13 mouse cellular contexts compared by ENCODE assay signal in the genomic region with DNA sequence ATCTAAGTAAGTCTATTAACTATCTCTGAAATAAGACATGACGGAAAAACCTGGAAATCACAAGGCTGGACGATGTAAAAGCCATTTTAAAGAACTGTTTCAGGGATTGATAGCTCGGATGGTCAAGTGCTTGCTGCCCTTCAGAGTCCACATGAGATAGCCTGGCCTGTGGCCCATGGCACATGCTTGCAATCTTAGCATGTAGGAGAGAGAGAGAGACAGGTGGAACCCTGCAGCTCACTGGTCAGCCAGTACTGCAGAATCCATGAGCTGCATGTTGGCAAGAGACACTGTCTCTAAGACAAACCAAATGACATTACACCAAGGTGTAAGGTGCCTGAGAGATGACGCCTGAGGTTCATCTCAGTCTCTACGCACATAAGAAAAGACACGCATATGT.
DNase-seq lines count a peak whose midpoint lies in the region.
"Had no signal": no experiment of that assay in that cellular context is flagged by ENCODE, and none has a peak within 500 bp of the region (broad histone marks: within the 10 kb centered on the region; RNA-seq: fewer than 3 reads in every experiment).

No protein-coding gene starts in this region.

- peak; percentile 62 for DNase-seq in cerebellum, adult 11-12 months
- no peak for DNase-seq in cerebellum, adult 11 months
- peak; percentile 58 for DNase-seq in cerebellum, adult 9-10 months
- no peak for DNase-seq in cerebellum, adult 8-10 months
- DNase-seq in cerebellum, postnatal 10 days, result peak; percentile 47 to 59
- DNase-seq in cerebellum, postnatal 25 days, result peak; percentile 39 to 73
- DNase-seq in kidney, adult 11 months, result no peak
- no peak for DNase-seq in thymus, postnatal 4 days
- DNase-seq: adrenal gland, adult 8-10 months; adrenal gland, postnatal 14 days; adrenal gland, postnatal 36 days; B cell, adult 2 months; forebrain, postnatal 0 days had no signal

Comparison
In these comparisons a context has a peak if more than half of its experiments do, and no peak if none do; other contexts are left out.
1. DNase-seq: peak in cerebellum, adult 11-12 months (single experiment), cerebellum, adult 9-10 months (single experiment), cerebellum, postnatal 10 days (2 of 2) and cerebellum, postnatal 25 days (2 of 2); none in cerebellum, adult 11 months (single experiment), cerebellum, adult 8-10 months (single experiment), kidney, adult 11 months (single experiment) and thymus, postnatal 4 days (single experiment).